Mouse (Mus musculus) thymus, adult 18-20 months (tissue): ENCODE data around the gene Myom1.

Experiments
- DNase-seq, 2 experiments: peaks; one replicate each; pipeline ENCODE4 v3.0.0; 2022; ENCODE audit warnings: mixed read lengths in 2 of 2

Gene Myom1

DNA sequence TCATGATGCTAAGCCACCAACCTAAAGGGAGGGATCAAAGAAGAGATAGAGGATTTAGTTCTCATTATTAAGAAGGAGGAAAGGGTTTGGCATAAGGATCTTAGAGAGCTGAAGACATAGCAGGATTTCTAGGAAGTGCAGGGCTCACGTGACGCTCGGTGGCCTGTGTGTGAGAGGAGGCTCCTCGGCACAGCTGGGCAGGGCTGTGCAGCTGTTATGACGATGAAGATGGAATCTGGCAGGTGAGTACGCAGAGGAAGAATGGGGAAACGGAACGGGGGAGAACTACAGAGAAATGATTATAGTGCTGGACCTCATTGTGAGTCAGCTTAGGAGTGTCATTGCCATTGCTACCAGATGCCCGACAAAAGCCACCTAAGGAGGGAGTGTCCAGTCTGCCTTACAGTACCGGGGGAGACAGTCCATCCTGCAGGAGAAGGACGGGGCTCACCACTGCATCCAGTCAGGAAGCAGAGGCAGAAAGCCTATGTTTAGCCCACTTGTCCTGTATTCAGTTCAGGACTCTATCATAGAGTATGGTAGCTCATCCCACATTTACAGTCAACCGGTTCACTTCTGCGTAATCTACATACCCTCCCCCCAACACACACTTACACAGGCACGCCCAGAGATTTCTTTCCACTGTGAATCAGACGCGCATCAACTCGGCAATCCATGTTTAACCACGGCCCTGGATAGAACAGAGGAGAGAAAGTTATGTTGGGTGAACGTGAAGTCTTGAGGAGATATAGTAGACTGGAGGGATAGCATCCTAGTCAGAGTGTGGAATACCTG, 142.1 kb downstream of the Myom1 start:
- no peak for DNase-seq

DNA sequence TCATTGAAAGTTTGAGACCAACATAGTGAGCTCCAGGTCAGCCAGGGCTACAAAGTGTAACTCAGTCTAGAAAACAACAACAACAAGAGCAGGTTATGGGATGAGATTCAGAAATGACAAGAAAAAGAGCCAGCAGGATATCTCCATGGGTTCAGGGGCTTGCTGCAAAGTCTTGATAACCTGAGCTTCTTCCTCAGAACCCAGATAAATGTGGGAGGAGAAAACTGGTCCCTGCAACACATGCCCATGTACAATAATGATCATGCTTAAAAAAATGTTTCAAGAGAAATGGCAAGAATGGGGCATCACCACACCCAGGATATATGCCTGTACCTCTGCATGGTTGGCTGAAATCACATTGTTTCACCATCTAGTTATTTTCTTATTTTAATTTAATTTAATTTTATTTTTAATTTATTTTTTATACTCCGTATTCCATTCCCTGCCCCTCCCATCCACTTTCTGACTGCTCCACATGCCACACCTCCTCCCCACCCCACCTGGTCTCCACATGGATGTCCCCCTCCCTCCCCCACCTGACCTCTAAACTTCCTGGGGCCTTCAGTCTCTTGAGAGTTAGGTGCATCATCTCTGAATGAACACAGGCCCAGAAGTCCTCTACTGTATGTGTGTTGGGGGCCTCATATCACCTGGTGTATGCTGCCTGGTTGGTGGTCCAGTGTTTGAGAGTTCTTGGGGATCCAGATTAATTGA, 143.0 kb downstream of the Myom1 start:
- no peak for DNase-seq

- DNase-seq: no peak
Measured at GRCm38 (mm10) chr17:71153356-71153755, 150.9 kb downstream of the Myom1 start.

GRCm38 (mm10) chr17:71155271-71155670, 152.8 kb downstream of the Myom1 start:
- no peak for DNase-seq

GRCm38 (mm10) chr17:71159152-71159567, 156.7 kb downstream of the Myom1 start:
- DNase-seq: no peak

- no peak for DNase-seq
Measured at GRCm38 (mm10) chr17:71159720-71160119, 157.3 kb downstream of the Myom1 start.

GRCm38 (mm10) chr17:71160244-71160995, 158.0 kb downstream of the Myom1 start:
- no peak for DNase-seq

GRCm38 (mm10) chr17:71164991-71165390, 162.6 kb downstream of the Myom1 start:
- DNase-seq: no peak

GRCm38 (mm10) chr17:71168205-71168815, 165.9 kb downstream of the Myom1 start:
- no peak for DNase-seq

DNA sequence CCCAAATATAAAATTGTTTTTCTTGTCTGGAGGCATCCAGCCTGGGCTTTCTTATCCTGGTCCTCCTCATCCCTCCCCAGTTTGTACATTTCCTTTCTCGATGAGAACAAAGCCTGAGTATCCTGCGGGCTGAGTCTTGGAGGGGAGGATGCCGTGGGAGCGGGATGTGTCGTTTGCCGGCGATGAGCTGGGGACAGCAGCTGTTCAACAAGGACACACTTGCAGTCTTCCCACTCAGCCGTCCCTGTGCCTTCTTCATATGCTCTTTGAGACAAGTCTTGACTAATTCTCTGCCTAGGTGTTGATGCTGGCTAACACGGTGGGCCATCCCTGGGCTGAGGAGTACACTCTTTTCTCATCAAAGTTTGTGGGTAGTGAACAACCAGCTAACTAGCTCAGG, 166.4 kb downstream of the Myom1 start:
- DNase-seq: no peak

- DNase-seq: no peak
Measured at GRCm38 (mm10) chr17:71169639-71170038, 167.2 kb downstream of the Myom1 start.

DNA sequence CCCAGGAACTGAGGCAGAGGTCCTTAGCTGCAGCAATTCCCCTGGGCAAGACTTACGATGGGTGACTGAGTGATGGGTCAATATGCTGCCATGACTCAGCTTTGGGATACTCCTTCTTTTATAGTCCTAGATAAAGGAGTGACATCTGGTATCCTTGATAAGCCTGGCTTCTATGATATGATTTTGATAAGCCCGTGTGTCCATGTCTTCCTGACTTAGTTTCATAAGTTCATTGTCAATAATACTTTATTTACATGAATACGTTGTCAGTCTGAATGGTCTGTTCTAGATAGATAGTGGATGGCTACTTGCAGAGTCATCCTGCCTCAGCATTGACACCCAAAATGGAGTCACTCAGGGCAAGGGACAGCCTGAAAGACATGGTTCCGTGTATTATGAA, 168.7 kb downstream of the Myom1 start:
- DNase-seq: no peak
